Mouse (Mus musculus): ENCODE data around the gene Bicc1. TPM values are rescaled to one million over a fixed set of nuclear protein-coding genes. Genes with fewer than 3 reads are reported as not detected.

Gene Bicc1
- total RNA-seq, 2 experiments from 2014 or later, result 18.6 to 20.6 TPM

DNA sequence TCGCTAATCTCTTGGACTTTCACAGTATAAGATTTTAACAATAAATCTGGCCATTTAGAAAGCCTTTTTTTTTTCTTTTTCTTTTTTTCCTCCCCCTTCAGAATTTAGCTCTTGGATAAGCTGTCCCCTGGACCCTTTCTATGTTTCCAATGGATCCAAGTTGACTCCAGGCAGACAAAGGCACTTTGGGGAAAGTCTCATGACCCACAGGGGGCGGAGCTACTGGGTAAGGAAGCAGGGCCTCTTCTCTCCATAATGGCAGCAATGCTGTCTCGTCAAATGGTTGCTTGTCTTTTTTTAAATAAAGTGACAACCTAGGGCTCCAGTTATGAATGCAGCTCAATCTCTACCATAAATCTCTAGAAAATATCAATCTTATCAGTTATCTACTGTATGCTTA, 235.6 kb downstream of the Bicc1 start:
- DNase-seq, result no peak
- intact Hi-C loops (cut with DNase I; ENCODE audit: low total_unique reads), result no loop called here

- DNase-seq, result no peak
- intact Hi-C loops (cut with DNase I; ENCODE audit: low total_unique reads), result no loop called here
Observed at GRCm38 (mm10) chr10:70921481-70921880, 238.0 kb downstream of the Bicc1 start.

GRCm38 (mm10) chr10:70919851-70920250, 239.6 kb downstream of the Bicc1 start:
- DNase-seq, result no peak
- intact Hi-C loops (cut with DNase I; ENCODE audit: low total_unique reads), result loop anchor here (5.0 kb wide), 1 partner anchor 297 kb away; no protein-coding TSS in a partner anchor

- DNase-seq, result no peak
- intact Hi-C loops (cut with DNase I; ENCODE audit: low total_unique reads), result loop anchor here (5.0 kb wide), 1 partner anchor 298 kb away; no protein-coding TSS in a partner anchor
Observed at GRCm38 (mm10) chr10:70919031-70919663, 240.4 kb downstream of the Bicc1 start.

DNA sequence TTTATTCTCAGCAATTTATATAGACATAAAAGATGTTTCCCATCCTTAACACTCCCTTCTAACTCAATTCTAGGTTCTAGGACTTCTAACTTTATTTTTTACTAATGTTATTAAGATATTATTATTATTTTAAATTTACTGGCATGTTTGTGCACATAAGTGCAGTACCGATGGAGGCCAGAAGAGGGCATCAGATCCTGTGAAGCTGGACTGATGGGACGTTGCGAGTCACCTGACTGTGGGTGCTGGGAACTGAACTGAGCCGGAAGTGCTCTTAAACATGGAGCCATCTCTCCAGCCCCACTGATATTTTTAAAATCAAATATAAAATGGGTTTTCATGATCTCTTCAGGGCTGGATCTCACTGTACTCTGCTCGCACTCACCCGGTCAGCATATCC, 242.8 kb downstream of the Bicc1 start:
- no peak for DNase-seq
- intact Hi-C loops (cut with DNase I; ENCODE audit: low total_unique reads), result loop anchor here (5.0 kb wide), 1 partner anchor 301 kb away; no protein-coding TSS in a partner anchor

DNA sequence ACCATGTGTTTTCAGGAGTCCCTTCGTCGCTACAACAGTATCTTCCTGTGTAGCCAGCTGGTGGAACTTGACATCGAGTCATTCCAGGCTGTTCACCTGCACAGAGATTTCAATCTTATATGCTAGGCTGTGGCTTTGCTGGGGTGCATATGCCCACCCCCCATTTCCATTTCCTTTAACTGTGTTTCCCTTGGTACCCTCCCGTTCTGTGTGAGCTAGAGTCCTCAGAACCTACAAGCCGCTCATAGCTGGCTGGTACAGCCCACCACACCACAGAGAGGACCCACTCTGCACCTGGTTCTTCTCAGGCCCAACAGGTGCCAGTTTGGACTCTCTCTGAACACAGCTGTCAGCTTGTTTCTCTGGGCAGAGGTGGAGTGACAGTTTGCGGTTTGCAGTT, 244.4 kb downstream of the Bicc1 start:
- intact Hi-C loops (cut with DNase I; ENCODE audit: low total_unique reads), result loop anchor here (5.0 kb wide), 1 partner anchor 302 kb away; no protein-coding TSS in a partner anchor
- DNase-seq, result no peak

GRCm38 (mm10) chr10:70903936-70904335, 255.6 kb downstream of the Bicc1 start:
- no peak for DNase-seq
- intact Hi-C loops (cut with DNase I; ENCODE audit: low total_unique reads), result no loop called here

DNA sequence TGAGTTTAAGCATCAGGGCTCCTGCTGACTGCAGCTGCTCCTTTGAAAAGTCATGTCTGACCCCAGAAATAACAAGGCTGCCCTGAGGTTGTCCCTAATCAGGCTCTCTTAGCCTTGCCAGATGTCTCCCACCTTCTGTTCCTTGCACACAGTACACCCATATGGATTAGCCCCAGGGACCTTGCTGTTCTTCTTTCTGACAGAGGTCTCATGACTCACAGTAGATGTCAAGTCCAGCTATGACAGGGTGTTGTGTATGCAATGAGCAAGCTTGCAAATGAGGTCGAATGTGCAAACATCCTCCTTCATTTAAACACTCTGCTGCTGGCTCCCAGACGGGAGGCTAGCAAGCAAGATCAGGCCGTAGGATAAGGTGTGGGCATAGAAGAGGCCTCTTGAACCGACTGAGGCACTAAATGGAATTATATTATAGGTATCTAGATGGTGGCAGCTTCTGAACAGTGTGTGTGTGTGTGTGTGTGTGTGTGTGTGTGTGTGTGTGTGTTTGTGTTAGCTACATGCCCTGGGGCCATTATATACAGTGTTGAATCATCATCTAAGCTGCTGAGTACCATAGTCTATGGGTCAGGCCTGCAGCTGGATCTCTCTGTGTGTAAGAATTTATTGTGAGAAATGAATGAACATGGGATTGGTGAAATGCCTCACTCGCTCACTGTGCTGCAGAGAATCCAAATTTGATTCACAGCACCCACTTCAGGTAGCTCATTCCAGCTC, 256.6 kb downstream of the Bicc1 start:
- no peak for DNase-seq
- intact Hi-C loops (cut with DNase I; ENCODE audit: low total_unique reads), result no loop called here

DNA sequence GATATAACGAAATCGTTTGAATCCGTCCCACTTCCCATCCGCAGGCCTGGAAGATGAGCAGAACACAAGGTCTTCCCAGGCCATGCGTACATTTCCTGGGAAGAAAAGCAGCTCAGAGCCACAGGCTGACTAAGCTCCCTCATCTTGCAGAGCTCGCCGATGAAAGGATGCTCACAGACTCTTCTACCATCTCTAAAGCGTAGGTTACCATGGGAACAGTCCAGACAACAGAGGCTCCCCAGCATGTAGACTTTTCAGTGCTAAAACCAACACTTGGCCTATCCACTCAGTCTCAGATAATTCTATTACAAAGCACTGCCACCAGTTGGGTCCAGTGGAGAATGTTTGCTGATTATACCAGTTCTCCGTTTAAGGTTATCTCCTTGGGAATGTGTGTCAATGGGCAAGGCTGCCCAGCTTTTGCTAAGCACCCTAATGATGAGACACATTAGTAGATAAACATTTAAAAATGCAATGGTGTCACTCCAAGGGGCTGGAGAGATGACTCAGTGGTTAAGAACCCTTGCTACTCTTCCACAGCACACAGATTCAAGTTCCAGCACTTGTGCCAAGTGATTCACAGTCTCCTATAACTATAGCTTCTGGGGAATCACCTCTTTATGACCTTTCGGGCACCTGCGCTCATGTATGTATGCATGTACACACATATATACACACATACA, 258.2 kb downstream of the Bicc1 start:
- no peak for DNase-seq
- intact Hi-C loops (cut with DNase I; ENCODE audit: low total_unique reads), result no loop called here

DNA sequence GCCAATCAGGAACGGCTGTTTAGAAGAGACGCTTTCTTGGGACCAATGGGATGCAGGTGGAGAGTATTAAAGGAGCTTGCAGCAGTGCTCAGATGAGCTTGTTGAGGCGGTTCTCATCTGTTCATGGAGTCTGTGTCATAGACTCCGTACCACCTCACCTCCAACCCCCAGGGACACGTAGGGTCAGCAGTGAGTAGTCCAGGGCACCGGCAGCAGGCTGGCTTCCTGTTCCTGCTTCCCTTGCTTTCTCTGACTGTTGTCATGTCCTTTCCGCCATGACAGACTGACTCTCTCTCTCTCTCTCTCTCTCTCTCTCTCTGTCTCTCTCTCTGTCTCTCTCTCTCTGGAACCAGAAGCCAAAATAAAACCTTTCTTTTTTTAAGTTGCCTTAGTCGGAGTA, 263.6 kb downstream of the Bicc1 start:
- intact Hi-C loops (cut with DNase I; ENCODE audit: low total_unique reads), result no loop called here
- DNase-seq, result no peak

DNA sequence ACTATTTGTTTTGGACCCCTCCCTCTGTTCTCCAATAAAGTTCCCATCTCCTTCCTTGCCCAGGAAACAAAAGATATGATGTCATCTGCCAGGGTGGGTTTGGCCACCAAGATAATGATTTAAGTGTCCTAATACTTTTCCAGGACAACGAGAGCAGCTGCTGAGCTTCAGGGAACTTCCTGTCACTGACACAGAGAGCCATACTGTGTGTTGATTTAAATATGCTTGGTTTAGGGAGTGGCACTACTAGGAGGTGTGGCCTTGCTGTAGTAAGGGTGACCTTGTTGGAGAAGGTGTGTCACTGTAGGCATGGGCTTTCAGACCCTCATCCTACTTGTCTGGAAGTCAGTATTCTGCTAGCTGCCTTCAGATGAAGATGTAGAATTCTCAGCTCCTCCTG, 281.5 kb downstream of the Bicc1 start:
- intact Hi-C loops (cut with DNase I; ENCODE audit: low total_unique reads), result no loop called here
- DNase-seq, result no peak

DNA sequence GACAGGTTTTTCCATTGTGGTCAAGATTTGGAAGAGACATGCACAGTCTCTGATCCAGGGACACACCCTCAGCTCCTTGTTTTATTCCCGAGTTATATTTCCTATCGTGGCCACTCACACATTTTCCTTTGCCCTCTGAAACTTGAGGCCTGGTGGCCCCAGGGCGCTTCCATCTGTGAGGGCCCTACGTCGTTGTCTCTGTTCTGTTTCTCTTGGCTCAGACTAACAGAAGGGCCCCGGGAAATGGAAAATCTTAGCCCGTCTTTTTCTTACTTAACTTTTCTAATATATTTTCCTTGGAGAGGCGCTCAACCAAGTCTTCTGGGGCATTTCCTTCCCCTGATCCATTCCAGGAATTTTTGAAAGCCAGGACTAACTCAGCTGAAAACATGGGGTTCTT, 281.9 kb downstream of the Bicc1 start:
- intact Hi-C loops (cut with DNase I; ENCODE audit: low total_unique reads), result no loop called here
- no peak for DNase-seq

DNA sequence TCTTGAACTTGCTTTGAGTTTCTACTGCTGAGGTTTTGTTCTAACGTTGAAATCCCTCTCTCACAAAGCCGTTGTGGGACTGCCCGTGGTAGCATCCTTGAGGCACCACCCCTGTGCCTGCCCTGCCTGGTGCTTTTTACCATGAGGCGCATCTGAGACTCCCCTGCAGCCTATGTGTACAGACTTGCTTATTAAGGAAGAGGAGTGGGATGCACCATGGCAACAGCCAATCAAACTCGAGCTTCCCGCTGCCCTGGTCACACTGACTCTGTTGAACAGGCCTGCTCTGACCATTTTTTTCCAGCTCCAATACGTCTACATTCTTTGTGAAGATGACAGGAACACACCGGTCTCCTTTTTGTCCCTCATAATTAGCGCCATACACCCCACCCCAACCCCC, 283.0 kb downstream of the Bicc1 start:
- DNase-seq, result no peak
- intact Hi-C loops (cut with DNase I; ENCODE audit: low total_unique reads), result no loop called here

GRCm38 (mm10) chr10:70876119-70876518, 283.4 kb downstream of the Bicc1 start:
- DNase-seq, result peak; percentile 13
- intact Hi-C loops (cut with DNase I; ENCODE audit: low total_unique reads), result no loop called here

DNA sequence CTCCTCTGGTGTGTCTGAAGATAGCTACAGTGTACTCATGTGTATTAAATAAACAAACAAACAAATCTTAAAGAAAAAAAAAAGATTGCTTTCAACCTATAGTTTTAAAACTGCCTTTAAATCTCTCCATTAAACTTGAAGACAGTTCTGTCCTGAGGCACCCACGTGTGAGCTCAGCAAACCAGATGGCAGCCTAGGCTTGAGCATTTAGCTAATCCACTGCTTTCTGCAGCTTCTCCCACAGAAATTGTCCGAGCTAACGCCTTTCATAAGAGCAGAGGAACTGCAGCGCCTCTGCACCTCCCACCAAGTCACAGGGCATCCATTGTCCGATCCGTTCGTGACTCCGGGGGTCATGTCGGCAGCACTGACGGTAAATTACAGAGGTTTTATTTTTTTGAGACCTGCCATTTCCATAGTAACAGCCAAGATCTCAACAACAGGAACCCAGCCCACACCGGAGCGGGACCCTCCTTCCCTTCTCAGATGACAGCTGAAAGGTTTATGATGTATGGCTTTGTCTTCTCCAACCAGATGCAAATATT, 284.4 kb downstream of the Bicc1 start:
- intact Hi-C loops (cut with DNase I; ENCODE audit: low total_unique reads), result no loop called here
- no peak for DNase-seq

Other genes with a start within 250 kb of the Bicc1 start
- gene Tfam, start 78.6 kb upstream of the Bicc1 start, total RNA-seq (2021), result 10 to 100 TPM; 48.1 to 51.2 TPM
- 100 to 1,000 TPM; 150 to 153 TPM for gene Ube2d1, start 125.6 kb upstream of the Bicc1 start, total RNA-seq (2021)
- 100 to 1,000 TPM; 130 to 134 TPM for gene Cisd1, start 185.3 kb upstream of the Bicc1 start, total RNA-seq (2021)
- gene Ipmk, start 188.1 kb upstream of the Bicc1 start, total RNA-seq (2021), result 10 to 100 TPM; 10.8 to 11.8 TPM